Mouse (Mus musculus) forebrain, embryonic 10.5 days (tissue): ENCODE data around the gene Eif1ad. TPM values are rescaled to one million over a fixed set of nuclear protein-coding genes. Genes with fewer than 3 reads are reported as not detected.
"Not testable (repeated sequence)": the region's sequence is repeated elsewhere in the genome, so short reads cannot be mapped to it uniquely, and the experiment has no call there.

Source experiments
- DNase-seq: peaks from one replicate; pipeline ENCODE4 v3.0.0-alpha.2; 2017; ENCODE audit warnings: low spot score; ENCODE audit errors: extremely low spot score
- H3K27ac ChIP-seq: fragments of 300-500 bp; sonication (generic); 2 replicates; pipeline ENCODE4 v1.5.1; 2016; ENCODE audit warnings: mild to moderate bottlenecking
- H3K27me3 ChIP-seq: fragments of 300-500 bp; sonication (generic); 2 replicates; pipeline ENCODE4 v1.6.1; 2016; ENCODE audit warnings: mild to moderate bottlenecking; ENCODE audit not compliant: poor library complexity, severe bottlenecking
- H3K36me3 ChIP-seq: fragments of 300-500 bp; sonication (generic); replicated peaks from 2 replicates; pipeline ENCODE4 v1.6.1; 2016; ENCODE audit warnings: mild to moderate bottlenecking, moderate library complexity
- H3K4me1 ChIP-seq: fragments of 300-500 bp; sonication (generic); 2 replicates; pipeline ENCODE4 v1.6.1; 2016
- H3K4me3 ChIP-seq: fragments of 300-500 bp; sonication (generic); 2 replicates; pipeline ENCODE4 v1.5.1; 2016; ENCODE audit warnings: mild to moderate bottlenecking, moderate library complexity
- H3K9me3 ChIP-seq: fragments of 300-500 bp; sonication (generic); 2 replicates; pipeline ENCODE4 v1.6.1; 2016; ENCODE audit warnings: mild to moderate bottlenecking, moderate library complexity
- WGBS: fragments of 180-500 bp; shearing (Covaris S2); methylation state at CpG from one replicate; pipeline ENCODE4 v1.1.7; 2016; 5-methylcytosine and 5-hydroxymethylcytosine counted together
- polyA plus RNA-seq: library from polyadenylated mRNA; unstranded; fragments of >200 nt; fragmentation: Nextera tagmentation; extraction: Ambion mirVana; gene quantifications from 2 replicates; pipeline ENCODE4 v1.2.1, GENCODE M21; 2016

Gene Eif1ad
- 90.6 and 95.3 TPM in 2 replicates for polyA plus RNA-seq

DNA sequence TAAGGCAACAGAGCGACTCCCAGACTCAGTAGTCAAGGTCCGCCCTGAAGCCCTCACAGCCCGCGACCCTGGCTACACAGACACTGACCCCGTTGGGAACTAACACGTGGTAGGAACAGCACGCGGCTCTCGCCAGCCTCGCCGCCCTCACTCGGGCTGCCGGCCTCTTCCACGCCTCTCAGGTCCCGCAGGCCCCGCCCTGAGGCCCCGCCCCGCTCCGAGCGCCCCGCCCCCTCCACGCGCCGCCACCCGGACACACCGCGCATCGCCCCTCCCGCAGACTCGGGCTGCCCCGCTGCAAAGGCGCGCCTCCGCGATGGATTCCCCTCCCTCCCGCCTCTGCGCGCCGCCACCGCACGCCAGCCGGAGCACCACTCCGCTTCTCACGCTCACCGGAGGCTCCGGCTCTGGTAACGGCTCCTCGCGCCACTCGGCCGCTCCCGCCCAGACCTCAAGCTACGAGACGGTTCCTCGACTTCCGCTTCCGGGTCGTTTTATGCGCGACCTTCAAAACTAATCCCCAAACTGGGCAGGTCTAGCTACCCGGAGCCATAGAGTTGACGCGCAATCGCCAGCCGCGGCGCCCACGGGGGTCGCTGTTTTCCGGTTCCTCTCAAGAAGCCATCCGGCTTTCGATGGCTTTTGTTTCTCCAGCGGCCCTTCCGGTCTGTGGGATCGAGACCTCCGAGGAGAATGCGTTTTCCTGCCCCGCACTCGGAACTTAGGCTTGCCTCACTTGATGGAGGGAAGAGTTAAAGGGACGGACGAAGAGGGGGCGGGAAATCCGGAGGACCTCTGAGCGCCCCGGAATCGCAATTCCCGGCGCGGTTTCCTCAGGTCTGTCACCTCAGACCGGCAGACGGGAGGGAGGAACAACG, at the start of gene Eif1ad:
Eif1ad (plus strand) TSS at position 567 of the 878 bp plus-strand sequence.
- Histone ChIP-seq H3K36me3 (peaks cover 62% of the 10 kb centered on the region), H3K27ac (peak within 1 kb of the TSS; percentile 99), H3K4me1 (peaks cover 28% of the 10 kb centered on the region), H3K9me3 (no peaks in the 10 kb centered on the region), H3K4me3 (peak within 1 kb of the TSS; percentile 96), H3K27me3 (no peaks in the 10 kb centered on the region)
- DNase-seq, result peak; percentile 99
- under 1% methylated on average over 89 of the region's 92 CpGs for WGBS

DNA sequence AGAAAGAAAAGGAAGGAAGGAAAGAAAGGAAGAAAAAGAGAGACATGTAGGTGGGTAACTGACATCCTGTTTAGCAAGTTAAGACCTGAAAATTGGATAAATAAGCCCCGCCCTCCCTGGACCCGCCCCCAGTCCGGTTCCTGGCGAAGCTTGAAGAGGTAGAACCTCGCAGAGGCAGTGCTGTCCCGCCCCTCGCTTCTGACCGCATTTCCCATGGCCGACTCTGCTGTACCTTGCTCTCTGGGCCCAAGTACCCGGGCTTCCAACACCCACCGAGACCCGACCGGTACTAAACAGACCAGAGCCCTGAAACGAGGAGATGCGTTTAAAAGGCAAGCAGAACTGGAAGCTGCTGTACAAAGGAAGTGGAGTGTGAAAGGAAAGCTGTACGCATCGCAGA, 42.7 kb upstream of the Eif1ad start:
- no peak for DNase-seq
- H3K9me3 ChIP-seq, result 0 out of 2 replicates have a peak, but pooled peaks cover 3% of the 10 kb centered on the region
- no peak overlapping the region for H3K27ac ChIP-seq
- 0 out of 2 replicates have a peak, but pooled peaks cover 4% of the 10 kb centered on the region for H3K4me1 ChIP-seq
- H3K36me3 ChIP-seq, result no peaks in the 10 kb centered on the region
- no peak overlapping the region for H3K4me3 ChIP-seq
- WGBS, result 63% methylated on average over 17 of the region's 17 CpGs
- H3K27me3 ChIP-seq, result no peaks in the 10 kb centered on the region

DNA sequence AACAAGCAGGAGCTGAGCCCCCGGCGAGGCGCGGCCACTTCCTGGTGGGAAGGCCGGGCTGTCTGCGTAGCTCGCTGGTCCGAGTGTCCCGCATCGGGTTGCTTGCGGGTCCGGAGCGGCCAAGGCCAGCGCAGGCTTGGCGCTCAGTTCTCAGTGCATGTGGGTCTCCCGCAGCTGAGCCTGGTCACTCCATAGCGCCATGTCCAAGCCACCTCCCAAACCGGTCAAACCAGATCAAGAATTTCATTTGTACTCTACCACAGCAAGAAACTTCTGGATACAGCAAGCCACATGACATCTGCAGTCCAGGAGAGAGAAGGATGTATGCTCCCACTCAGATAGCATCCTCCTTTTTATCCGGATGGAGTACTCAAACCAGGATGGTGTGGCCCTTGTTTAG, 38.6 kb upstream of the Eif1ad start:
- no peak for DNase-seq
- Histone ChIP-seq H3K4me3 (no peak overlapping the region), H3K9me3 (no peaks in the 10 kb centered on the region), H3K27ac (no peak overlapping the region), H3K27me3 (no peaks in the 10 kb centered on the region), H3K36me3 (no peaks in the 10 kb centered on the region), H3K4me1 (0 out of 2 replicates have a peak, but pooled peaks cover 4% of the 10 kb centered on the region)
- 81% methylated on average over 19 of the region's 19 CpGs for WGBS

DNA sequence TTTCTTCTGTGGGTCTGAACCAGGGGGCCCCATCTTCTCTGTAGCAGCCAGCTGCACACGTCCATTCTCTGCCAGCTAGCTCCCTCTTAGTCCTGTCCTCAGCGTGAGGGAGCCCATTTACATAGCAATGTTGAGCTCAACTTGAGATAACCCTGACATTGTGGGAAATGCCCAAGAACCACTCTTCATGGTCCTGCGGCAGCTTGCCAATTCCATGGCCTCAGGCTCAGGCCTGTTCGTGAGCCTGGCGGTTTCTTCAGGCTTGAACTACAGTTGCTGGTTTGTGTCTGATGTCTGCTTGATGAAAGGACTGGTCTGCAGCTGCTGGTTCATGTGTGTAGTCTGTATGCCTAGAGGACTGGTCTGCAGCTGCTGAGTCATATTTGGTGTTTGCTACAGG, 31.8 kb upstream of the Eif1ad start:
- Histone ChIP-seq H3K27ac (no peak overlapping the region), H3K9me3 (no peaks in the 10 kb centered on the region), H3K36me3 (no peaks in the 10 kb centered on the region), H3K27me3 (no peaks in the 10 kb centered on the region), H3K4me1 (peaks cover 4% of the 10 kb centered on the region; the same call in 1 of the 2 replicates), H3K4me3 (no peak overlapping the region)
- 90% methylated on average over 5 of the region's 5 CpGs for WGBS
- no peak for DNase-seq

DNA sequence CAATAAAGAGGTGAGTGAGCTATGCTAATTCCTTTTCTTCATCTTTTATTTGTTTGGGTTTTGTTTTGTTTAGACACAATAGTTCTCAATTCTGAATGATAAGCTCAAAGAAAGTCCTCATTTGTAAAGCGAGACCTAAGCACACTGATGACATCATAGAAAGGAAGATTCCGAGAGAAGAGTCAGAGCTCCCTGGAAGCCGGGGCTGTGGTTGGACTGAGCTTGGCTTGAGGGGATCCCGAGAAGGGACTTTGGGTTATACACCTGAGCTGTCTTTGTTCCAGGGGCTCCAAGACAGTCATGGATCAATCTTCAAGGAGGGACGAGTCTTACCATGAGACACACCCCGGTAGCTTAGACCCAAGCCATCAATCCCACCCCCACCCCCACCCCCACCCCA, 31.1 kb upstream of the Eif1ad start, which contains the start of gene Catsper1:
Catsper1 (plus strand) TSS at position 301 of the 400 bp plus-strand sequence.
- Histone ChIP-seq H3K9me3 (no peaks in the 10 kb centered on the region), H3K27ac (no peak within 1 kb of the TSS), H3K4me1 (peaks cover 4% of the 10 kb centered on the region; the same call in 1 of the 2 replicates), H3K36me3 (no peaks in the 10 kb centered on the region), H3K27me3 (no peaks in the 10 kb centered on the region), H3K4me3 (no peak within 1 kb of the TSS)
- WGBS, result 91% methylated on average over 6 of the region's 6 CpGs
- no peak for DNase-seq

DNA sequence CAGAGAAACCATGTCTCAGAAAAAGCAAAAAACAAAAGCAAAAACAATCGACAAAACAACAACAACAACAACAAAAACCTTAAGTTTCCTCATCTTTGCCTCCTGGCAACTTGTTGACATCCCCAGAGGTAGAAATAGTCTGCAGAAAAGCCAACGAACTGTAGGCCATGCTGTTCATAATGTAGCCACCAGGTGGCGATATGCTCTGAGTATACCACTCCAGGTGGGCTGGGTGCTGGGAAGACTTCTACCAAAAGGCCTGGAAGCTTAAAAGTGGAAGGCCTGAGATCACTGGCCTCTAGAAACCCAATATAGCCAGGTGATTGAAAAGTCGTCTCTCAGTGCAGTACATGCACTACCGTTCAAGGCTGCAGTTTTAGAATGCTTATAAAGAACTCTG, 28.6 kb upstream of the Eif1ad start:
- H3K4me1 ChIP-seq, result peaks cover 4% of the 10 kb centered on the region; the same call in 1 of the 2 replicates

DNA sequence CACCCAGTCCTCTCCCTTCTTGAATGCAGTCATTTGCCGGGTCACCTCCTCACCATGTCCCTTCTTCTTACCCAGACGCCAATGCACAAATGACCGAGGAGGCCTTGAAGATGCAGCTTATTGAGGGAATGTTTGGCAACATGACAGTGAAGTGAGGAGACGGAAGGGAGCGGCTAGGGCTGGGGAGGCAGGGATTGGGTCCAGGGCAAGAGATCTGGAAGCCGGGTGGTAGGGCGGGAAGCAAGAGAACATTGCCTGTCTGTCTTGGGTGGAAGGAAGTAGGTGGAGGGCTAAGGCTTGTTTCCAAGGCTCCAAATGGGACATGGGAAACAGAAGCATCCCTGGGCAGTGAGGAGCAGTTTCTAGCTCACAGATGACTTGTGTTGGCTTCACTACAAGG, 25.2 kb upstream of the Eif1ad start:
- Histone ChIP-seq H3K36me3 (no peaks in the 10 kb centered on the region), H3K4me1 (no peaks in the 10 kb centered on the region), H3K27ac (no peak overlapping the region), H3K9me3 (no peaks in the 10 kb centered on the region), H3K27me3 (no peaks in the 10 kb centered on the region), H3K4me3 (no peak overlapping the region)
- DNase-seq, result no peak
- 86% methylated on average over 7 of the region's 7 CpGs for WGBS

More for the DNA sequence above, 28.6 kb upstream of the Eif1ad start:
- Histone ChIP-seq H3K4me3 (no peak overlapping the region), H3K36me3 (no peaks in the 10 kb centered on the region), H3K9me3 (no peaks in the 10 kb centered on the region), H3K27ac (no peak overlapping the region), H3K27me3 (no peaks in the 10 kb centered on the region)
- peak; percentile 62 for DNase-seq
- WGBS, result 21% methylated on average over 5 of the region's 5 CpGs

DNA sequence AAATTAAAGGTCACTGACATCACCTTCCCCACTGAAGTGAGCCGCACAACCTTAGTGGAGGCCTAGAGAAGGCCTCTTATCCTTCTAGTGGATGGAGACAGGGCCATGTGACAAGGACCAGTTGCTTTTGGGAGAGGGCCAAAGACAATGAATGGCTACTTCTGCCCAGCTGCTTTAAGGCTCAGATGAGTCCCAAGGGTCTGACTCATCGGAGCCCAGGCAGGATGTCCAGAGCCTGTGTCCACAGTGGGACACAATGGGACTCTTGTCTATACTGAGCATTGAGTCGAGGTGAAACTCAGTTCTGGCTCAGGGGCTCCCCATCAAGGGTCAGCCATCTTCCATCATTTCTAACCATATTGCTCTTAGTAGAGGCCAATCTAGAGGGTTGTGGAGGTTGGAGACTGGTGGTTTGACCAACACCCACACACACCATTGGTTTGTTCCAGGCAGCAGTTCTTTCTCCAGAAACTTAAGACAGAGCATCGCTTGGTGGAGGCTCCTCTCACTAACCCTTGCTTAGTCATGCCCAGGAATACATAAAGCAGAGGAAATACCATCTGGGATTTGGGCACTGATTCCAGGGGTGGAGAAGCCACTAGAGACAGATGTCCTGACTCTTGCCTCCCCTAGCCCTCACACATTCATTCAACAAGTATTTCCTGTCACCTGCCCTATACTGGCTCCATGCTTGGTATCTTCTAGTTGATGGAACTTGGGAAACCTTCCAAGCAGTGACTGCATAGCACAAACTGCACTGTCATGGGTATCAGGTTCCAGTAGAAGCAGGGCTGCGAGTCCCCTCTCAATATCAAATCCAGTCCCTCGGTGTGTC, 21.0 kb upstream of the Eif1ad start:
- no peaks in the 10 kb centered on the region for H3K36me3 ChIP-seq
- H3K27me3 ChIP-seq, result peaks cover 16% of the 10 kb centered on the region
- 81% methylated on average over 6 of the region's 6 CpGs for WGBS
- H3K4me1 ChIP-seq, result peaks cover 11% of the 10 kb centered on the region
- no peak overlapping the region for H3K4me3 ChIP-seq
- no peak overlapping the region for H3K27ac ChIP-seq
- H3K9me3 ChIP-seq, result no peaks in the 10 kb centered on the region
- no peak for DNase-seq

DNA sequence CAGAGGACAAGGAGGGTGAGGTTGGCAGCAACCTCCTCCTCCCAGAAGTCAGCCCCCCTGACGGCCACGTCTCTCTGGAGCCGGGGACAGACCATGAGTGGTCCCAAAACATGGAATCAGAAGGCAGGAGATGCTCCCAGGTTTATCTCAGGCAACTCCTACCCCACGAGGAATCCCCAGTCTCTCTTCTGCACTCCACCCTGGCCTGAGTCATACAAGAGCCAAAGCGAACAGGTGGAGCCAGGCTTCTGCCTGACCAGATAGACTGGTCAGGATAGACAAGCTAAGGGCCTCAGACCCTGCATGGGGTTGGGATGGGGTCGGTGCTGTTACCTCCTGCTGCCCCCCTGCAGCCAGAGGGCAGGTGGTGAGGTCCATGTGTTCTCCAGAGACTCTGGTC, 18.5 kb upstream of the Eif1ad start:
- H3K9me3 ChIP-seq, result no peaks in the 10 kb centered on the region
- no peaks in the 10 kb centered on the region for H3K36me3 ChIP-seq
- H3K4me1 ChIP-seq, result peaks cover 11% of the 10 kb centered on the region
- peaks cover 18% of the 10 kb centered on the region for H3K27me3 ChIP-seq
- 0 out of 2 replicates have a peak overlapping the region, but pooled peaks have one; percentile 54 for H3K4me3 ChIP-seq
- no peak for DNase-seq
- 78% methylated on average over 6 of the region's 6 CpGs for WGBS
- H3K27ac ChIP-seq, result peak overlapping the region; percentile 8; the same call in 1 of the 2 replicates

DNA sequence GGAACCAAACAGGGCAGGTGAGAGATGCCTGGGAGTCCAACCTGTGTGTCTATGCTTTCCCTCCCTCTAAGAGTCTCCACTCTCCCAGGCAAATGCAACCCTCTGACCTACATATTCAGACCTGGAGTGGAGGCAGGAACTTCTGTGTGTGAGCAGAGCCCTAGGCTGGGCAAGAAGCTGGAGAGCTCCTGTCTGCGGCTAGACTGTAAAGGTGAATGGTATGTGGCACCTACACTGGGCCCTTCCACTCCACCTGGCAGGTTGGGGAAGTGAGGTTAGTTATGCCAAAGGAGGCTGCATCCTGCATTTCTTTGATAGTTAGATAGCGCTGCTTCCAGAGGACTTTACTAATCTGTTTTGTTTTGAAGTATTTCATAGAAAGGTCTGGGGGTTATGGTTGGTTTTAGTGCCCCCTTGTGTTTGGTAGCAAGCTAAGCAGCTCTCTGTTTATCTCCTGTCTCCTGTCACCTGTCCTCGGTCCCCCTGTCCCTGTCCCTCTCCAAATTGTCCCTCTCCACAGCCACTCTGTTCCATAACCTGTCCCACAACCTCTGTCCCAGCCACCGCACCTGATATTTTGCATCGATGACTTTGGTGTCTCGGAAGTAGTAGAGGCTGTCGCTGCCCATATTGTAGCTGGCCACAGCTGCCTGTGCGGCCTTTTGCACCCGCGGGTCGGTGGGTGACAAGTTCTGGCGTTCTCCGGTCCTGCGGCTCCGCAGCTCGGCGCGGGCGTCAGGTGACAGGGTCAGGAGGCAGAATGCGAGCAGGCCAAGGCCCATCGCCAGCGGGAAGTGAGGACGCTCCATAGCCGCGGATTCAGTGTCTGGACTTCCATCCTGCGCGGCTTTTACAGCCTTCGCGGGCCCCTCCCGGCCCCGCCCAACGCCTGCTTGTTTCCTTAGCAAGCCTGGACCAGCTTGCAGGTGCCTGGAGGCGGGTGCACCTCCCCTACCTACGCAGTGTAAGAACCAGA, 17.7 kb upstream of the Eif1ad start:
- H3K4me3 ChIP-seq, result peak overlapping the region; percentile 54
- peak overlapping the region; percentile 65 for H3K27ac ChIP-seq
- peak; percentile 26 for DNase-seq
- peaks cover 11% of the 10 kb centered on the region for H3K4me1 ChIP-seq
- peaks cover 18% of the 10 kb centered on the region for H3K27me3 ChIP-seq
- H3K36me3 ChIP-seq, result no peaks in the 10 kb centered on the region
- 6% methylated on average over 34 of the region's 34 CpGs for WGBS
- no peaks in the 10 kb centered on the region for H3K9me3 ChIP-seq

DNA sequence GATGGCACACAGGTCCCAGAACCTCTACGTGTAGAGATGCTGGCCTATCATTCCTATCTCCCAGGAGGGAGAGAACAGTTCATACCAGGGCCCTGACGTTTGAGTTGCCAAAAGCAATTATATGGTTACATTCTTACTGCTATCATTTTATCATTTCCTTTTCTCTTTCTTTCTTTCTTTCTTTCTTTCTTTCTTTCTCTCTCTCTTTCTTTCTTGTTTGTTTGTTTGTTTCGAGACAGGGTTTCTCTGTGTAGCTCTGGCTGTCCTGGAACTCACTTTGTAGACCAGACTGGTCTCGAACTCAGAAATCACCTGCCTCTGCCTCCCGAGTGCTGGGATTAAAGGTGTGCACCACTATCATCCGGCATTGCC, 17.1 kb upstream of the Eif1ad start, which contains the start of gene Cst6:
Cst6 (minus strand) TSS at position 73 of the 372 bp plus-strand sequence.
- 68% methylated on average over 6 of the region's 6 CpGs for WGBS
- not testable (repeated sequence) for H3K36me3 ChIP-seq

DNA sequence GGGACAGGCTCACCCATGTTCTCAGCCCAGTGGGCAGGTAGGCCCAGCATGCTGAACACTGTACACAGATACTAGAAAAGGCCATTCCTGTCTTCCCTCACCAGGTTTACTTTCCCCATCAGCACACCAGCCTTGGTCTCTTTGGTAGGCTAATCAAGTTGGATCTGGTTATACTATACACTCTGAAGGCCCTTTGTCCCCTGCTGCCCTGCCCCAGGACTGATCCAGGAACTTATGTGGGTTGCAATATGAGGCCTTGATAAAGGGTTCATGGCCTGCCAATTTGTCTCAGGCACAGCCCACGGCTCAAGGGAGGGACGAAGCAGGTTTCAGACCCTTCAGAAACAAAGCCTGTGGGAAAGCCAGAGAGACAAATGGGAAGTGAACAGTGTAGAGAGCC, 12.9 kb upstream of the Eif1ad start:
- H3K36me3 ChIP-seq, result no peaks in the 10 kb centered on the region
- peaks cover 18% of the 10 kb centered on the region for H3K27me3 ChIP-seq
- H3K4me3 ChIP-seq, result no peak overlapping the region
- peaks cover 8% of the 10 kb centered on the region for H3K4me1 ChIP-seq
- WGBS, result 89% methylated on average over 2 of the region's 2 CpGs
- no peaks in the 10 kb centered on the region for H3K9me3 ChIP-seq
- DNase-seq, result no peak
- H3K27ac ChIP-seq, result no peak overlapping the region

More for the DNA sequence above, 17.1 kb upstream of the Eif1ad start, which contains the start of gene Cst6:
- Histone ChIP-seq H3K4me3 (peak within 1 kb of the TSS; percentile 54), H3K27me3 (peaks cover 18% of the 10 kb centered on the region), H3K4me1 (peaks cover 11% of the 10 kb centered on the region), H3K27ac (peak within 1 kb of the TSS; percentile 65)
- H3K9me3 ChIP-seq, DNase-seq: not testable (repeated sequence)
